Mouse (Mus musculus) activated CD4-positive, CD25-positive, alpha-beta regulatory T cell, adult 4 months (primary cell): ENCODE measurements around the gene Syap1. TPM values are rescaled to one million over a fixed set of nuclear protein-coding genes. Genes with fewer than 3 reads are reported as not detected.

Source experiments
- ATAC-seq: one replicate; pipeline ENCODE4 v1.8.0; 2017
- polyA plus RNA-seq, 2 experiments: library from polyadenylated mRNA; unstranded; fragments of 100-300 nt; shearing (Covaris generic); gene quantifications; one replicate each; pipeline ENCODE4 v1.2.1; 2017

The Syap1 gene
- polyA plus RNA-seq, 2 experiments from 2014 or later: 15.3 to 16.9 TPM

DNA sequence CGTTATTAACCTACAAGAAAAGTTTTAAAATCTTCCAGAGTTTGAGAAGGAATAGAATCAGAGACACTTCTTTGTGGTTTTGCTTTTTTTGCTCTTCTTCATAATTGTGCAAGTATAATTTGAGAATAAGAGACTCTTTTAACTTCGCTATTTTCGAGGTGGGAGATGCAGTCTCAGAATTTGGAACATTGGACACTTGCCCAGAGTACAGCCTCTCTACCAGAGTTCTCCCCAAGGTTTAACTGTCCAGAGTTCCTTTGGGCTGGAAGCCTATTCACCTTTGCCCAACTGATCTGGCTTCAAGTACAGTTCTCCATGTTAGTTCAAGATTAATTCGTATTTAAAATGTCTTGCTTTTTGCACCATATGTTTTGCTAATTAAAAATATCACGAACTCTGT lies 58.5 kb downstream of the Syap1 start:
- ATAC-seq: no peak

DNA sequence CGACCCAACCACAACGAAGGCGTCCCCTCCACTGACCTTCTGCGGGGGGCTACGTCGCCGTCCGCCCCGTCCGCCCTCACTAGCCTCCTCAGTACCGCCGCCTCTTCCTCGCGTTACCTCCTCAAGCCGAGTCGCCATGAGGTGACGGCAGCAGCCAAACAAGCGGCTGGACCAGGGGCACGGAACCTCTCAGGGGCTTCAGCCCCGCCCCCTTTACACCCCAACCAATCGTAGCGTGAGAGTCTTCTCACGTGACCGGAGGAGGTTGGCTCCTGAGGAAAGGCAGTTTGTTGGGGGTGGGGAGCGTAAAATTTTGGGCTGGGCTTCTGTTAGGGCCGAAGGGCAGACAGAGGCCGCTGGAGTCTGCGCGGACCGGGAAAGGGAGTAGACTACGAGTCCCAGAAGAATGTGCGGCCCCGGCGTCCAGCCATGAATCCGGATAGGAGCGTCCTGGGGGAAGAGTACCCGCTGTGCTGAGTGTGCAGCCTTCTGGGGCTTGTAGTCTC lies 59.0 kb downstream of the Syap1 start, which contains the start of gene Txlng:
Gene Txlng (minus strand): TSS at position 252 of the 506 bp plus-strand sequence.
- peak; percentile 95 for ATAC-seq

DNA sequence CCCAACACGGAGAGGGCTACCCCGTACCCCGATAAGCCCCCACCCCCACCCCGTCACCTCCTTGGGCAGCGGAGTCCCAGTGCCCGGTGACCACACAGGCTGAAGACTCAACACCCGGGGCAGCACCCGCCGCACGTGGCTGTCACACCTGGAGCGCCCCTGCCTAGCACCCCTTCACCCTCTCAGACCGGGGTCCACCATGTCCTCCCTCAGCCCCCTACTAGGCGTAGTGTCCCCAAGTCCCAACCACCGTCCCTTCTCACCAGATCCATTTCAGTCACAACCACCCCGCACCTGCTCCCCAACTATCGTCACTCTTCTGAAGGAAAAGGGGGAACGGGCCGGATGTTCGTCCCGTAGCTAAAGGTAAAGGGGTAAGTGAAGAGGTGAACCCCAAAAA lies 59.5 kb downstream of the Syap1 start:
- peak; percentile 14 for ATAC-seq

DNA sequence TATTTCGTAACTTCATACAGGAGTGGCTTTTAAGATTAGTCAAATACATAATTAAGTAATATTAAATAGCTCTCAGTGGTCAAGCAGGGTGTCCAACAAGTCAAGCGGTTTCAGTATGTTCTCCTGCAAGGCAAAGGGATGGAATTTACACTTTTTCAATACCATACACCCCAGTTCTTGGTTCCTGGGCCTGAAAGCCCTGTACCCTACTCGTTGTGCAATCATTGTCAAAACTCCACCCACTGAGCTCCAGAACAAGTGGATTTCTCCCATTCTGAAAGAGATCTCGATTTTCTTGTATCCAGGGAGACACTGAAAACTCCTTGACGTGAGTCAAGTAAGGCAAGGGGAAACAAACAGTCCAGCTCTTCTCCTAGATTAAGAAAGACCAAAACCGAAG lies 60.2 kb downstream of the Syap1 start:
- ATAC-seq: no peak

Other genes starting within 250 kb of the Syap1 start
- gene Reps2, start 244.8 kb downstream of the Syap1 start, polyA plus RNA-seq: not detected
- 100 to 1,000 TPM; 173 to 192 TPM for gene Rbbp7, start 128.0 kb downstream of the Syap1 start, polyA plus RNA-seq
- gene Txlng, start 59.0 kb downstream of the Syap1 start, polyA plus RNA-seq: 10 to 100 TPM; 20.9 to 22.1 TPM
- gene Ctps2, start 12.8 kb upstream of the Syap1 start, polyA plus RNA-seq: 100 to 1,000 TPM; 186 to 196 TPM
- gene S100g, start 76.2 kb upstream of the Syap1 start, polyA plus RNA-seq: 1 to 10 TPM in 1 of 2 experiments, not detected in 1; 1.2 TPM